Mouse (Mus musculus) layer of hippocampus, adult 8-10 months (tissue): ENCODE results near the gene Psmg3. TPM values are rescaled to one million over a fixed set of nuclear protein-coding genes. Genes with fewer than 3 reads are reported as not detected.
A peak's percentile ranks its signal among the peaks of the same experiment; 100 is the strongest.

ENCODE experiments used
- DNase-seq, 2 experiments: peaks; one replicate each; pipeline ENCODE4 v3.0.0; 2022; ENCODE audit warnings: low spot score in 2 of 2
- total RNA-seq, 4 experiments: library from RNA; stranded (reverse); gene quantifications; 2 replicates each; pipeline ENCODE4 v1.2.4; 2022

The Psmg3 gene
- 10 to 100 TPM; 17.6 to 19.2 (median 18.5) TPM for total RNA-seq

- peak; percentile 74 to 90 for DNase-seq
Observed at GRCm38 (mm10) chr5:139826357-139827055, at the start of gene Psmg3, which contains the start of gene Gm26938. Psmg3 (minus strand) TSS chr5:139826885. Gm26938 (minus strand) TSS chr5:139826407.

GRCm38 (mm10) chr5:139871526-139871925 is 44.8 kb upstream of the Psmg3 start:
- no peak for DNase-seq

- DNase-seq: no peak
Observed at GRCm38 (mm10) chr5:139870886-139871285, 44.2 kb upstream of the Psmg3 start.

GRCm38 (mm10) chr5:139862759-139863158 is 36.1 kb upstream of the Psmg3 start:
- peak in 1 of 2 experiments; percentile 14 for DNase-seq

- no peak for DNase-seq
Observed at GRCm38 (mm10) chr5:139860328-139861104, 33.8 kb upstream of the Psmg3 start.

- no peak for DNase-seq
Observed at GRCm38 (mm10) chr5:139849626-139850320, 23.1 kb upstream of the Psmg3 start.

- no peak for DNase-seq
Observed at GRCm38 (mm10) chr5:139839142-139839541, 12.5 kb upstream of the Psmg3 start.

GRCm38 (mm10) chr5:139838476-139838892 is 11.8 kb upstream of the Psmg3 start:
- DNase-seq: no peak

- no peak for DNase-seq
Observed at GRCm38 (mm10) chr5:139835706-139836105, 9.0 kb upstream of the Psmg3 start.

- DNase-seq: no peak
Observed at GRCm38 (mm10) chr5:139832125-139832524, 5.4 kb upstream of the Psmg3 start.

- no peak for DNase-seq
Observed at GRCm38 (mm10) chr5:139830734-139831133, 4.0 kb upstream of the Psmg3 start.

GRCm38 (mm10) chr5:139829384-139829783 is 2.7 kb upstream of the Psmg3 start:
- no peak for DNase-seq

GRCm38 (mm10) chr5:139827593-139827992 is 908 bp upstream of the Psmg3 start:
- DNase-seq: no peak

GRCm38 (mm10) chr5:139825947-139826346 is 738 bp downstream of the Psmg3 start:
- no peak for DNase-seq

GRCm38 (mm10) chr5:139824531-139824930 is 2.2 kb downstream of the Psmg3 start:
- DNase-seq: no peak

GRCm38 (mm10) chr5:139821466-139822459 is 4.9 kb downstream of the Psmg3 start:
- DNase-seq: no peak

GRCm38 (mm10) chr5:139819538-139820181 is 7.0 kb downstream of the Psmg3 start, which contains the start of gene Tmem184a:
Tmem184a (minus strand) TSS chr5:139819917.
- no peak for DNase-seq

- DNase-seq: no peak
Observed at GRCm38 (mm10) chr5:139818801-139819200, 7.9 kb downstream of the Psmg3 start.

- no peak for DNase-seq
Observed at GRCm38 (mm10) chr5:139818056-139818455, 8.6 kb downstream of the Psmg3 start.

- no peak for DNase-seq
Observed at GRCm38 (mm10) chr5:139817292-139817691, 9.4 kb downstream of the Psmg3 start.
